Mouse (Mus musculus) lung, embryonic 14.5 days (tissue): ENCODE measurements at regions not wholly inside any gene's neighbourhood (a gene's known extent, or its start where the extent isn't known, plus 50 kb on each side); places are given as distances from the start of the nearest gene placed in this dataset.

ENCODE experiments used
- ATAC-seq: fragments of 200-750 bp; cut with Nextera tagmentation; 2 replicates; pipeline ENCODE4 v1.8.0; 2017; ENCODE audit warnings: mild to moderate bottlenecking, moderate TSS enrichment, moderate library complexity; ENCODE audit not compliant: insufficient read depth
- DNase-seq: peaks from one replicate; pipeline ENCODE4 v3.0.0-alpha.2; 2015
- H3K27ac ChIP-seq: fragments of 300-500 bp; sonication (generic); 2 replicates; pipeline ENCODE4 v1.5.1; 2014; ENCODE audit warnings: low read depth, mild to moderate bottlenecking, moderate library complexity
- H3K27me3 ChIP-seq: fragments of 300-500 bp; sonication (generic); 2 replicates; pipeline ENCODE4 v1.6.1; 2014; ENCODE audit warnings: low read length, control low read depth; ENCODE audit not compliant: insufficient read depth
- H3K36me3 ChIP-seq: fragments of 300-500 bp; sonication (generic); 2 replicates; pipeline ENCODE4 v1.6.1; 2014; ENCODE audit warnings: control low read depth; ENCODE audit not compliant: insufficient read depth
- H3K4me1 ChIP-seq: fragments of 300-500 bp; sonication (generic); 2 replicates; pipeline ENCODE4 v1.6.1; 2014; ENCODE audit warnings: antibody characterized with exemption, control low read depth; ENCODE audit not compliant: insufficient read depth
- H3K4me2 ChIP-seq: fragments of 300-500 bp; sonication (generic); 2 replicates; pipeline ENCODE4 v1.6.1; 2014; ENCODE audit warnings: mild to moderate bottlenecking
- H3K4me3 ChIP-seq: fragments of 300-500 bp; sonication (generic); 2 replicates; pipeline ENCODE4 v1.5.1; 2014; ENCODE audit warnings: low read depth, low read length
- H3K9ac ChIP-seq: fragments of 300-500 bp; sonication (generic); 2 replicates; pipeline ENCODE4 v1.6.1; 2014
- H3K9me3 ChIP-seq: fragments of 300-500 bp; sonication (generic); 2 replicates; pipeline ENCODE4 v1.6.1; 2016; ENCODE audit warnings: low read depth, low read length, control low read depth
- CTCF ChIP-seq: IDR thresholded peaks from 2 replicates; pipeline ENCODE4 v1.5.1; 2016; ENCODE audit warnings: antibody characterized with exemption, low read depth
- WGBS: fragments of 180-500 bp; shearing (Covaris S2); extraction: QIAGEN DNeasy Blood & Tissue Kit; methylation state at CpG from one replicate; pipeline ENCODE4 v1.1.7; 2014; 5-methylcytosine and 5-hydroxymethylcytosine counted together

- Histone ChIP-seq H3K27me3 (no peaks in the 10 kb centered on the region), H3K27ac (no peak overlapping the region), H3K4me2 (no peak overlapping the region), H3K9me3 (no peaks in the 10 kb centered on the region), H3K36me3 (no peaks in the 10 kb centered on the region), H3K4me1 (no peaks in the 10 kb centered on the region), H3K9ac (no peak overlapping the region), H3K4me3 (no peak overlapping the region)
- ATAC-seq (no peak), DNase-seq (no peak)
- 59% methylated on average over 4 of the region's 4 CpGs for WGBS
- no peak for TF ChIP-seq CTCF
Measured at GRCm38 (mm10) chr19:60134447-60135328, 91.8 kb downstream of the Fam204a start.

DNA sequence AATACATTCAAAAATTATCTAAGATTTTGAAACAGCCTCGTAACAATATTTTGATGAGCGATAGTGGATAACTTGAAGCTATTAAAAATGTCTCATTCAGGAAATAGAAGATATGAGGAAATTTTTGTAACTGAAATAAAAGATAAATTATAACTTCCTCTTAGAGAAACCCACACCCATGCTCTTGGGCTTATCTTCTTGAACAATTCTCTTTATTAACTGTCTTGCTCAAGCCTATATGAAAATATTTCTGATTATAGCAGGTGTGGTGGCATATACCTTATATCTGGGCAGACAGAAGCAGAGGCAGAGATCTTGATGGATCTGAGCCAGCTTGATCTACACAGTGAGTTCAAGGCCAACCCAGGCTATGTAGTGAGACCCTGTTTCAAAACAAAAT, 96.9 kb downstream of the Fam204a start:
- Histone ChIP-seq H3K36me3 (no peaks in the 10 kb centered on the region), H3K9me3 (no peaks in the 10 kb centered on the region), H3K4me2 (no peak overlapping the region), H3K4me3 (no peak overlapping the region), H3K27ac (no peak overlapping the region), H3K4me1 (no peaks in the 10 kb centered on the region), H3K27me3 (no peaks in the 10 kb centered on the region), H3K9ac (no peak overlapping the region)
- WGBS = 84% methylated on average over 2 of the region's 2 CpGs
- no peak for DNase-seq
- TF ChIP-seq CTCF = no peak
- ATAC-seq = no peak

- TF ChIP-seq CTCF = no peak
Measured at GRCm38 (mm10) chr19:60124638-60125037, 101.9 kb downstream of the Fam204a start.

DNA sequence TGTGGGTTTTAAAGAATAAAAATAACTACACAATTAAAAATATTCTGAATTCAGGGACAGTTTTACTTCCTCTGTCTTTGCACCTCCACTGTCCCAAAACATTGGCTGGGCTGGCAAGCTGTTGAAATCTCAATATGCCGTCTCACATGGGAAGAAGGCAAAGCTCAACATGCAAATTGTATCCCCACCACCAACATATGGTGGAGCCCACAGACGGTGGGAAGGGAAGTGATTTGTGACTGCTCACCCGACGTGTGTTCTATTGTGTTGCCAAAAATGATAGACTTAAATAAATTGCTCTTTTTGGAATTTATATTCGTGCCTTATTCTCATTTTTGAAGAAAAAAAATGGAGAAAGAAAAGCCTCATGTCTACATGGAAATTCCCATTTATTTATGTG, 105.6 kb downstream of the Fam204a start:
- TF ChIP-seq CTCF = no peak
- Histone ChIP-seq H3K4me2 (no peak overlapping the region), H3K36me3 (no peaks in the 10 kb centered on the region), H3K27ac (no peak overlapping the region), H3K9me3 (no peaks in the 10 kb centered on the region), H3K9ac (no peak overlapping the region), H3K4me3 (no peak overlapping the region), H3K27me3 (no peaks in the 10 kb centered on the region), H3K4me1 (no peaks in the 10 kb centered on the region)
- WGBS = 74% methylated on average over 5 of the region's 5 CpGs
- DNase-seq (no peak), ATAC-seq (no peak)

More at GRCm38 (mm10) chr19:60124638-60125037, 101.9 kb downstream of the Fam204a start:
- ATAC-seq (no peak), DNase-seq (no peak)
- no peaks in the 10 kb centered on the region for H3K9me3 ChIP-seq
- no peak overlapping the region for H3K27ac ChIP-seq
- no peak overlapping the region for H3K9ac ChIP-seq
- WGBS = 86% methylated on average over 2 of the region's 2 CpGs
- H3K4me2 ChIP-seq = no peak overlapping the region
- no peaks in the 10 kb centered on the region for H3K4me1 ChIP-seq
- no peak overlapping the region for H3K4me3 ChIP-seq
- no peaks in the 10 kb centered on the region for H3K27me3 ChIP-seq
- H3K36me3 ChIP-seq = no peaks in the 10 kb centered on the region

- ATAC-seq (no peak), DNase-seq (no peak)
- WGBS = 10% methylated on average over 1 of the region's 1 CpGs
- no peak overlapping the region for H3K27ac ChIP-seq
- no peak overlapping the region for H3K4me3 ChIP-seq
- TF ChIP-seq CTCF = no peak
- H3K4me2 ChIP-seq = no peak overlapping the region
- H3K9me3 ChIP-seq = no peaks in the 10 kb centered on the region
- no peaks in the 10 kb centered on the region for H3K27me3 ChIP-seq
- H3K9ac ChIP-seq = no peak overlapping the region
- H3K36me3 ChIP-seq = no peaks in the 10 kb centered on the region
- H3K4me1 ChIP-seq = no peaks in the 10 kb centered on the region
Measured at GRCm38 (mm10) chr19:60119051-60119450, 107.5 kb downstream of the Fam204a start.

GRCm38 (mm10) chr19:60113666-60114388, 112.7 kb downstream of the Fam204a start:
- ATAC-seq (no peak), DNase-seq (no peak)
- no peaks in the 10 kb centered on the region for H3K36me3 ChIP-seq
- H3K9me3 ChIP-seq = no peaks in the 10 kb centered on the region
- WGBS = 37% methylated on average over 7 of the region's 7 CpGs
- H3K4me1 ChIP-seq = no peaks in the 10 kb centered on the region
- H3K9ac ChIP-seq = no peak overlapping the region
- no peak overlapping the region for H3K4me2 ChIP-seq
- TF ChIP-seq CTCF = no peak
- no peak overlapping the region for H3K4me3 ChIP-seq
- no peak overlapping the region for H3K27ac ChIP-seq
- no peaks in the 10 kb centered on the region for H3K27me3 ChIP-seq

DNA sequence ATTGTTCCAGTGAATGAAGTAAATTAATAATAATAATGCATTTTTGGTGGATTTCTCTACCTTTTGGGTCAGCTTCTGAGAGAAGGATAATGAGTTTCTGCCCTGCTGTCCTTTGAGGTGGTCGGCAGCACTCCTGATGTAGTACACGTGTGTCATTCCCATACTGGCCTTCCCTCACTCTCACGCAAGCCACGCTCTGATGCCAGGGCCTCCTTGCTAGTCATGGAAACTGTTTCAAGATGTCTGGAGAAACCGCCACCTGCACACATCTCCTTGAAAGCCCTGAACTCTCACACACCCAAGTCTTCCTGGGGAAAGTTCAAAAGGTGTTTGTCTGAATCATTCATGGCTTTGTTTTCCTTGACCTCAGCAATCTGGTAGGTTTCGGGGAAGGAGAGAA, 116.2 kb downstream of the Fam204a start:
- no peak overlapping the region for H3K4me3 ChIP-seq
- TF ChIP-seq CTCF = no peak
- no peaks in the 10 kb centered on the region for H3K4me1 ChIP-seq
- H3K27me3 ChIP-seq = no peaks in the 10 kb centered on the region
- no peak overlapping the region for H3K9ac ChIP-seq
- ATAC-seq = no peak
- DNase-seq = no peak
- 76% methylated on average over 6 of the region's 6 CpGs for WGBS
- no peak overlapping the region for H3K4me2 ChIP-seq
- H3K36me3 ChIP-seq = no peaks in the 10 kb centered on the region
- H3K27ac ChIP-seq = no peak overlapping the region
- H3K9me3 ChIP-seq = no peaks in the 10 kb centered on the region
